Mouse (Mus musculus): ENCODE data around the gene Ttll13. TPM values are rescaled to one million over a fixed set of nuclear protein-coding genes. Genes with fewer than 3 reads are reported as not detected.

Gene Ttll13
- polyA plus RNA-seq, 1 experiment from 2014 or later: 2.1 TPM

GRCm38 (mm10) chr7:80268897-80269750, 22.9 kb downstream of the Ttll13 start, which contains the start of gene Vps33b:
TSS of gene Vps33b (plus strand) at chr7:80269649.
- ATAC-seq: peak; percentile 97
- TF ChIP-seq CTCF (IDR thresholded peaks at IDR 0.05) (no peak), EP300 (IDR thresholded peaks at IDR 0.05) (peak; percentile 74)
- peaks cover 23% of the 10 kb centered on the region for H3K36me3 ChIP-seq (ENCODE audit: insufficient read depth, low read length)

GRCm38 (mm10) chr7:80269751-80270255, 23.6 kb downstream of the Ttll13 start:
- H3K9me3 ChIP-seq (ENCODE audit: low read length): no peaks in the 10 kb centered on the region; the same call in 1 of the 2 replicates
- 2% methylated on average over 23 of the region's 23 CpGs for WGBS
- peaks cover 6% of the 10 kb centered on the region; the same call in 1 of the 2 replicates for H3K4me1 ChIP-seq (ENCODE audit: insufficient read depth, low read depth, low read length)
- DNase-seq (ENCODE audit: low spot score): peak; percentile 53
- H3K27ac ChIP-seq (ENCODE audit: low read length): peak overlapping the region; percentile 80
- ATAC-seq: peak; percentile 51
- H3K27me3 ChIP-seq (replicated peaks; ENCODE audit: insufficient read depth, low read length): no peaks in the 10 kb centered on the region
- H3K4me3 ChIP-seq (ENCODE audit: low read depth, low read length): peak overlapping the region; percentile 70
- H3K36me3 ChIP-seq (ENCODE audit: insufficient read depth, low read length): peaks cover 25% of the 10 kb centered on the region
- TF ChIP-seq EP300 (IDR thresholded peaks at IDR 0.05): no peak
- TF ChIP-seq CTCF (IDR thresholded peaks at IDR 0.05): no peak
- peak overlapping the region; percentile 57 for H3K9ac ChIP-seq (replicated peaks; ENCODE audit: low read depth)
- H3K4me2 ChIP-seq (replicated peaks; ENCODE audit: low read depth, low read length): peak overlapping the region; percentile 87

More at GRCm38 (mm10) chr7:80268897-80269750, 22.9 kb downstream of the Ttll13 start, which contains the start of gene Vps33b:
- Histone ChIP-seq H3K27ac (ENCODE audit: low read length) (peak within 1 kb of the TSS; percentile 80), H3K4me2 (replicated peaks; ENCODE audit: low read depth, low read length) (peak within 1 kb of the TSS; percentile 87), H3K9me3 (ENCODE audit: low read length) (no peaks in the 10 kb centered on the region), H3K4me3 (ENCODE audit: low read depth, low read length) (peak within 1 kb of the TSS; percentile 70), H3K9ac (replicated peaks; ENCODE audit: low read depth) (peak within 1 kb of the TSS; percentile 57), H3K27me3 (replicated peaks; ENCODE audit: insufficient read depth, low read length) (no peaks in the 10 kb centered on the region), H3K4me1 (ENCODE audit: insufficient read depth, low read depth, low read length) (peaks cover 6% of the 10 kb centered on the region; the same call in 1 of the 2 replicates)
- 3% methylated on average over 21 of the region's 21 CpGs for WGBS
- peak; percentile 97 for DNase-seq (ENCODE audit: low spot score)

- TF ChIP-seq CTCF (IDR thresholded peaks at IDR 0.05) (no peak), EP300 (IDR thresholded peaks at IDR 0.05) (no peak)
- ATAC-seq: no peak
Observed at GRCm38 (mm10) chr7:80273456-80273855, 27.3 kb downstream of the Ttll13 start.

GRCm38 (mm10) chr7:80276374-80276773, 30.2 kb downstream of the Ttll13 start:
- no peak for TF ChIP-seq CTCF (IDR thresholded peaks at IDR 0.05)
- ATAC-seq (no peak), DNase-seq (ENCODE audit: low spot score) (no peak)
- no peak overlapping the region for H3K4me3 ChIP-seq (ENCODE audit: low read depth, low read length)
- H3K27ac ChIP-seq (ENCODE audit: low read length): no peak overlapping the region
- no peaks in the 10 kb centered on the region; the same call in 1 of the 2 replicates for H3K9me3 ChIP-seq (ENCODE audit: low read length)
- no peaks in the 10 kb centered on the region for H3K27me3 ChIP-seq (replicated peaks; ENCODE audit: insufficient read depth, low read length)
- H3K4me2 ChIP-seq (replicated peaks; ENCODE audit: low read depth, low read length): no peak overlapping the region
- 93% methylated on average over 4 of the region's 4 CpGs for WGBS
- H3K4me1 ChIP-seq (ENCODE audit: insufficient read depth, low read depth, low read length): no peaks in the 10 kb centered on the region
- peaks cover 28% of the 10 kb centered on the region; the same call in 1 of the 2 replicates for H3K36me3 ChIP-seq (ENCODE audit: insufficient read depth, low read length)
- no peak overlapping the region for H3K9ac ChIP-seq (replicated peaks; ENCODE audit: low read depth)

More at GRCm38 (mm10) chr7:80273456-80273855, 27.3 kb downstream of the Ttll13 start:
- Histone ChIP-seq H3K27me3 (replicated peaks; ENCODE audit: insufficient read depth, low read length) (no peaks in the 10 kb centered on the region), H3K4me1 (ENCODE audit: insufficient read depth, low read depth, low read length) (peaks cover 5% of the 10 kb centered on the region; the same call in 1 of the 2 replicates), H3K9me3 (ENCODE audit: low read length) (no peaks in the 10 kb centered on the region; the same call in 1 of the 2 replicates), H3K4me3 (ENCODE audit: low read depth, low read length) (no peak overlapping the region), H3K4me2 (replicated peaks; ENCODE audit: low read depth, low read length) (no peak overlapping the region), H3K36me3 (ENCODE audit: insufficient read depth, low read length) (peaks cover 28% of the 10 kb centered on the region; the same call in 1 of the 2 replicates), H3K9ac (replicated peaks; ENCODE audit: low read depth) (no peak overlapping the region), H3K27ac (ENCODE audit: low read length) (no peak overlapping the region)
- no peak for DNase-seq (ENCODE audit: low spot score)
- WGBS: 83% methylated on average over 2 of the region's 2 CpGs

- Histone ChIP-seq H3K4me2 (replicated peaks; ENCODE audit: low read depth, low read length) (no peak overlapping the region), H3K4me3 (ENCODE audit: low read depth, low read length) (no peak overlapping the region), H3K9ac (replicated peaks; ENCODE audit: low read depth) (no peak overlapping the region), H3K4me1 (ENCODE audit: insufficient read depth, low read depth, low read length) (no peaks in the 10 kb centered on the region), H3K36me3 (ENCODE audit: insufficient read depth, low read length) (peaks cover 22% of the 10 kb centered on the region; the same call in 1 of the 2 replicates), H3K9me3 (ENCODE audit: low read length) (no peaks in the 10 kb centered on the region), H3K27ac (ENCODE audit: low read length) (no peak overlapping the region), H3K27me3 (replicated peaks; ENCODE audit: insufficient read depth, low read length) (no peaks in the 10 kb centered on the region)
- 75% methylated on average over 10 of the region's 10 CpGs for WGBS
- DNase-seq (ENCODE audit: low spot score): no peak
- no peak for TF ChIP-seq EP300 (IDR thresholded peaks at IDR 0.05)
- TF ChIP-seq CTCF (IDR thresholded peaks at IDR 0.05): no peak
- no peak for ATAC-seq
Observed at GRCm38 (mm10) chr7:80280032-80280431, 33.9 kb downstream of the Ttll13 start.

- Histone ChIP-seq H3K36me3 (ENCODE audit: insufficient read depth, low read length) (peaks cover 18% of the 10 kb centered on the region; the same call in 1 of the 2 replicates), H3K4me1 (ENCODE audit: insufficient read depth, low read depth, low read length) (no peaks in the 10 kb centered on the region)
- 92% methylated on average over 2 of the region's 2 CpGs for WGBS
Observed at GRCm38 (mm10) chr7:80280998-80281397, 34.8 kb downstream of the Ttll13 start.

More at GRCm38 (mm10) chr7:80280998-80281397, 34.8 kb downstream of the Ttll13 start:
- no peak overlapping the region for H3K4me2 ChIP-seq (replicated peaks; ENCODE audit: low read depth, low read length)
- no peak overlapping the region for H3K27ac ChIP-seq (ENCODE audit: low read length)
- TF ChIP-seq CTCF (IDR thresholded peaks at IDR 0.05) (peak; percentile 37), EP300 (IDR thresholded peaks at IDR 0.05) (no peak)
- no peaks in the 10 kb centered on the region for H3K27me3 ChIP-seq (replicated peaks; ENCODE audit: insufficient read depth, low read length)
- H3K9ac ChIP-seq (replicated peaks; ENCODE audit: low read depth): no peak overlapping the region
- no peak overlapping the region for H3K4me3 ChIP-seq (ENCODE audit: low read depth, low read length)
- DNase-seq (ENCODE audit: low spot score): no peak
- ATAC-seq: no peak
- H3K9me3 ChIP-seq (ENCODE audit: low read length): no peaks in the 10 kb centered on the region

All from lung, postnatal 0 days (tissue).